Mouse (Mus musculus): ENCODE results near the gene Sult4a1.

Gene Sult4a1

DNA sequence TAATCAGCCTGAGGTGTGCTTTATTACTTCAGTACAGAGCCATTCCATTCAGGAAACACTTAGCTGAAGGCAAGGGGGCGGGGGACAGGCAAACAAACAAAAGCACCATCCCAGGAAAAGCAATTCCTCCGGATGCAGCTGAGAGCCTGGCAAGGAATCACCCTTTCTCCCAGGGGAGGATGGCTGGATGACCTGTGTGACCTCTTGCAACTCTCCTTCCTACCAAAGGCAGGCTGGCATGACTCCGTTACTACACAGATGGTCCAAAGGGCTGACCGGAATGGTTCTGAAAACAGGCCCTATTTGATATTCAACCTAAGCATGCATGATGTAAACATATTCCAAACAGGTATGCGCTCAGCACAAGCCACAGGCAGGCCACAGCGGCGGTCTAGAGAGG lies 56.0 kb downstream of the Sult4a1 start:
- DNase-seq (ENCODE audit: extremely low spot score, low read depth, low spot score) = no peak

DNA sequence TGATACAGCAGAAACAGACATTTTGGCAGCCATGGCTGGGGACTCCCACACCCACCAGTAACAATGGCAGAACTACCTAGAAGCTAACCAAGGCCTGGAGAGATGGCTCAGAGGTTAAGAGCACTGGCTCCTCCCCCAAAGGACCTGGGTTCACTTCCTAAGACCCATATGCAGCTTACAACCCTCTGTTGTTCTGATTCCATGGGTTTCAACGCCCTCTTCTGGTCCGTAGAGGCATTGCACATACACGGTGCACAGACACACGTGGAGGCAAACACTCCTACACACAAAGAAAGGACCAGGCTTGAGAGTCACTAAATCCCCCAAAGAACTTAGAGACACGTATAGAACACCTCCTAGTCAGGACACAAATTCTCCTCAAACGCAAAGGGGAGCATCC lies 60.0 kb downstream of the Sult4a1 start:
- DNase-seq (ENCODE audit: extremely low spot score, low read depth, low spot score) = no peak

DNA sequence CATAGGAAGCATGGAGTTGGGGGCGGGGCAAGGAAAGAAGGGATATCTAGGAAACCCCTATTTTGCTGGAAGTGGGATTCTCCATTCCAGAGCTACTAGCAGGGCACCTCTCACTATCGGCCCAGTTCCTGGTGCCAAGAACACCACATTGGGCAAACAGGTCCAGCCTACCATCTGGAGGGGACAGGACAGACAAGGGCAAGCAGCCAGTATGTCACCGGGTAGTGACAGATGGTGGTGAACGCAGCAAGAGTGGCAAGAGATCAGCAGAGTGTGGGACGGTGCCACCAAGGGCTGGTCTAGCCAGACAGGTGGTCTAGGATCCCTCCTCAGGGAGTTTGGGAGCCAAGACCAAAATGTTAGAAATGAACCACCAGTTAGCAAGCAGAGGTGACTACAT lies 68.5 kb downstream of the Sult4a1 start:
- no peak for DNase-seq (ENCODE audit: extremely low spot score, low read depth, low spot score)
